Mouse (Mus musculus) forebrain, embryonic 12.5 days (tissue): ENCODE measurements around the gene Dcakd. TPM values are rescaled to one million over a fixed set of nuclear protein-coding genes. Genes with fewer than 3 reads are reported as not detected.

Experiments
- ATAC-seq: fragments of 200-750 bp; cut with Nextera tagmentation; 2 replicates; pipeline ENCODE4 v1.8.0; 2017; ENCODE audit warnings: moderate TSS enrichment; ENCODE audit not compliant: low FRiP score
- H3K27ac ChIP-seq: fragments of 300-500 bp; sonication (generic); 2 replicates; pipeline ENCODE4 v1.5.1; 2016; ENCODE audit warnings: mild to moderate bottlenecking
- H3K27me3 ChIP-seq: fragments of 300-500 bp; sonication (generic); 2 replicates; pipeline ENCODE4 v1.6.1; 2016; ENCODE audit warnings: mild to moderate bottlenecking
- H3K36me3 ChIP-seq: fragments of 300-500 bp; sonication (generic); replicated peaks from 2 replicates; pipeline ENCODE4 v1.6.1; 2016; ENCODE audit warnings: mild to moderate bottlenecking
- H3K4me1 ChIP-seq: fragments of 300-500 bp; sonication (generic); 2 replicates; pipeline ENCODE4 v1.6.1; 2016
- H3K4me2 ChIP-seq: fragments of 300-500 bp; sonication (generic); 2 replicates; pipeline ENCODE4 v1.6.1; 2016; ENCODE audit warnings: mild to moderate bottlenecking, moderate library complexity
- H3K4me3 ChIP-seq: fragments of 300-500 bp; sonication (generic); replicated peaks from 2 replicates; pipeline ENCODE4 v1.5.1; 2016; ENCODE audit warnings: mild to moderate bottlenecking
- H3K9ac ChIP-seq: fragments of 300-500 bp; sonication (generic); 2 replicates; pipeline ENCODE4 v1.6.1; 2016; ENCODE audit warnings: mild to moderate bottlenecking
- H3K9me3 ChIP-seq: fragments of 300-500 bp; sonication (generic); 2 replicates; pipeline ENCODE4 v1.6.1; 2016
- WGBS: fragments of 180-500 bp; shearing (Covaris S2); methylation state at CpG from one replicate; pipeline ENCODE4 v1.1.7; 2016; 5-methylcytosine and 5-hydroxymethylcytosine counted together
- polyA plus RNA-seq: library from polyadenylated mRNA; unstranded; fragments of >200 nt; fragmentation: Nextera tagmentation; extraction: Ambion mirVana; gene quantifications from 2 replicates; pipeline ENCODE4 v1.2.1, GENCODE M21; 2016

Gene Dcakd
- polyA plus RNA-seq, result 190 and 210 TPM in 2 replicates

DNA sequence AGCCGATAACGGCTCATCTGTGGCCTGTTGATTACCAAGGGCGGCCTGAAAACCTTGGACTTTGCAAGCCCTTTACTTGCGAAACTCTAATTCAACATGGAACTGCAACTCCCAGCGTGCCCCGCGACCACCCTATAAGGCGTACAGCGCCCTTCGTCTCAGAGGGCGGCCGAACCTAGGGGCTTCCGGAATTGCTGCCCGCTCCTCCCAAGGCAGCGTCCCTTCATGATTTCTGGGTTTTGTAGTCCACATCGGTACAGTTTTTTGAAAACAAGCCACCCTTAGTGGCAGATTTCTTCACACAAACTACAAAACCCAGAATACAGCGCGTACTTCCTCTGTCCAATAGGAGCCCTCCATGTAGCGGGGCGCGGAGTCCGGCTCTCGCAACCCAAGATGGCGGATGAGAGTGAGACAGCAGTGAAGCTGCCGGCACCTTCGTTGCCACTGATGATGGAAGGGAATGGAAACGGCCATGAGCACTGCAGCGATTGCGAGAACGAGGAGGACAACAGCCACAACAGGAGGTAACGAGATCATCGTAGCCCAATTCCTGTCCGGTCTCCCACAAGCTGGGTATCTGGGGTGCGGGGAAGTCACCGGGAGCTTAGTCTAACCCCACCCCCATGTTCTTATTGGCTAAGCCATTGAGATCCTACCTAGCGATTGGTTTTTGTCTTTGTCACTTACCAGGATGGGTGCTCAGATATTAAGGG lies at the start of gene Dcakd, which contains the start of gene Nmt1:
Dcakd (minus strand) TSS at position 158 of the 716 bp plus-strand sequence.
Nmt1 (plus strand) TSS at position 15 of the 716 bp plus-strand sequence.
- Histone ChIP-seq H3K4me3 (peak within 1 kb of the TSS; percentile 62), H3K9ac (peak within 1 kb of the TSS; percentile 65), H3K36me3 (peaks cover 16% of the 10 kb centered on the region), H3K4me2 (peak within 1 kb of the TSS; percentile 70), H3K27ac (peak within 1 kb of the TSS; percentile 65; the same call in 1 of the 2 replicates), H3K27me3 (no peaks in the 10 kb centered on the region), H3K4me1 (peaks cover 30% of the 10 kb centered on the region), H3K9me3 (no peaks in the 10 kb centered on the region)
- under 1% methylated on average over 36 of the region's 36 CpGs for WGBS
- ATAC-seq, result peak; percentile 99

DNA sequence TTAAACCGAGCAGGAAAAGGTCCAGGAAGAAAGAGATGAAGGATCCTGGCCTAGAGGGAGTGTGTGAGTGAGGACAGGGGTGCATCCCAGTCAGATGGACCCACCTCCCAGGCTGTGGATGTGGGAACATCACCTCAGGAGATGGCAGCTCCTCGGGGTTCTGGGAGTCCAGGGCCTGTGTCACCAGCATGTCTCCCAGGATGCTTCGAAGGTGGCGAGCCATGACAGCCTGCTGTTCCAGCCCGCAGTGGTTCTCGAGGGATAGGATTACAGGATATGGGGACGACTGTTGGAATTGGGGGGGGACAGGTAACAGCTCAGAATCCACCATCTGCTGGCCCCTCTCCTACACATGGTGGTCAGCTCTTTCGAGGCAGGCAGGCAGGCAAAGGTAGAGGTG lies 48.4 kb upstream of the Dcakd start:
- Histone ChIP-seq H3K4me1 (peaks cover 14% of the 10 kb centered on the region), H3K4me2 (no peak overlapping the region), H3K27me3 (peaks cover 41% of the 10 kb centered on the region), H3K9ac (0 out of 2 replicates have a peak overlapping the region, but pooled peaks have one; percentile 5), H3K27ac (no peak overlapping the region), H3K4me3 (no peak overlapping the region), H3K36me3 (no peaks in the 10 kb centered on the region), H3K9me3 (no peaks in the 10 kb centered on the region)
- no peak for ATAC-seq
- 89% methylated on average over 8 of the region's 8 CpGs for WGBS

DNA sequence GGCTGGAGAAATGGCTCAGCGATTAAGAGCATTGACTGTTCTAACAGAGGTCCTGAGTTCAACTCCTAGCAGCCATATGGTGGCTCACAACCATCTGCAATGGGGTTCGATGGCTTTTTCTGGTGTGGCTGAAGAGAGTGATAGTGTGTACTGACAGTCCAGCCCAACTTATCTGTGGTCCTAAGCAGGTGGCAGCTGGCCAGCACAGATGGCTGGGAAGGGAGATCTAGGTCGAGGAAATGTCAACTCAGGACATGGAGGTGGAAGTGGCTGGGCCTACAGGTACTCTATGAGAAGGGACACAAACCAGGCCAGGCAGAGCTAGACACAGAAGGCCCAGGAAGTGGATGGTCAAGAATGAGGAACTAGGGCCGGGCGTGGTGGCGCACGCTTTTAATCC lies 47.9 kb upstream of the Dcakd start:
- H3K9ac ChIP-seq, result no peak overlapping the region
- H3K4me1 ChIP-seq, result peaks cover 14% of the 10 kb centered on the region
- H3K4me3 ChIP-seq, result no peak overlapping the region
- H3K36me3 ChIP-seq, result no peaks in the 10 kb centered on the region
- 97% methylated on average over 7 of the region's 7 CpGs for WGBS
- no peak overlapping the region for H3K27ac ChIP-seq
- ATAC-seq, result no peak
- no peak overlapping the region for H3K4me2 ChIP-seq
- peaks cover 36% of the 10 kb centered on the region for H3K27me3 ChIP-seq
- H3K9me3 ChIP-seq, result no peaks in the 10 kb centered on the region

DNA sequence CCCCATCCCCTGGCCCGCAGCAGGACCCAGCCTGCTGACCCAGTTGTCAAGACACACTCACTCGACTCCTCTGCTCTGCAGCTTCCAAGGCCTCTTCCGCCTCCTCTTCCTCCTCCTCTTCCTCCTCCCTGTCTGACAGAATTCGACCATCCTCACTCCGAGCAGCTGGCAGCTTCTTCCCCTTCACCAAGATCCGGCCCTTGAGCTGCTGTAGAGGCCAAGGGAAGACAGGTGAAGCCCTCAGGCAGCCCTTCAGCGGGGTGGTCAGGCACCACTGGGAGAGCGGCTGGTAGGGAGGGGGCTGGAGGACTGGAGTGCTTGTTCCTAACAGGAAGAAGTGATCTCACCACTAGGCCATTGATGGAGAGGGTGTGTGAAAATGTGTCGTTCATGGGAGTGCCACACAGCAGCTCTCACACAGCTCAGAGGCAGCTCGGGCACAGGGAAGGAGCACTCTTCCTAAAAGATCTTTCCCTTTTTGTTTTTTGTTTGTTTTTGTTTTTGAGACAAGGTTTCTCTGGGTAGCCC lies 46.7 kb upstream of the Dcakd start:
- Histone ChIP-seq H3K27me3 (peaks cover 24% of the 10 kb centered on the region), H3K9me3 (no peaks in the 10 kb centered on the region), H3K9ac (no peak overlapping the region), H3K4me1 (peaks cover 7% of the 10 kb centered on the region), H3K27ac (0 out of 2 replicates have a peak overlapping the region, but pooled peaks have one; percentile 46), H3K4me2 (no peak overlapping the region), H3K36me3 (peaks cover 7% of the 10 kb centered on the region), H3K4me3 (no peak overlapping the region)
- ATAC-seq, result no peak
- 17% methylated on average over 10 of the region's 10 CpGs for WGBS

DNA sequence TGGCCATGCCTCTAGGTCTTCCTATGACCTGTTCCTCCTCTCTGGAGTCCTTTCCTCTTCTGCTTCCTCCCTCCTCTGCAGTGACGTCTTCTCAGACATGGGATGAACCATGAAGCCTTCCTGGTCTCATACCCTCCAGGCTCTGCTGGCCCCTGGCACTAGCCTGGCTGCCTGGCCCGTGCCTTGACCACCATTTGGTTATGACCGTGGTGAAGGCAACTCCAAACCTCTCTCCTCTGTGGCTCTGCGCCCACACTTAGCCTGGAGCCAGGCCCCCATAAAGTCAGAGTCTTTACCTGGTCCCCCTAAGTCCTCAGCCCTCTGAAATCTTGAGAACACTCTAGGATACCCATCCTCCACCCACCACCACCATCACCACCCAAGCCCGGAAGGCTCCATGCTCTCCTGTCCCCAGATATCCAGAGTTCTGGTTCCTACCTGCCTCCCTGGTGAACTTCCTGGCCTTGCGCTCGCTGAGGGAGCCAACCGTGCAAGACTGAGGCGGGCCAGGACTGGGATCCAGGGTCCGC lies 46.1 kb upstream of the Dcakd start:
- Histone ChIP-seq H3K9ac (no peak overlapping the region), H3K27me3 (peaks cover 17% of the 10 kb centered on the region), H3K36me3 (peaks cover 13% of the 10 kb centered on the region), H3K4me3 (no peak overlapping the region), H3K4me1 (peaks cover 7% of the 10 kb centered on the region), H3K4me2 (no peak overlapping the region), H3K27ac (no peak overlapping the region), H3K9me3 (no peaks in the 10 kb centered on the region)
- 63% methylated on average over 10 of the region's 10 CpGs for WGBS
- no peak for ATAC-seq

DNA sequence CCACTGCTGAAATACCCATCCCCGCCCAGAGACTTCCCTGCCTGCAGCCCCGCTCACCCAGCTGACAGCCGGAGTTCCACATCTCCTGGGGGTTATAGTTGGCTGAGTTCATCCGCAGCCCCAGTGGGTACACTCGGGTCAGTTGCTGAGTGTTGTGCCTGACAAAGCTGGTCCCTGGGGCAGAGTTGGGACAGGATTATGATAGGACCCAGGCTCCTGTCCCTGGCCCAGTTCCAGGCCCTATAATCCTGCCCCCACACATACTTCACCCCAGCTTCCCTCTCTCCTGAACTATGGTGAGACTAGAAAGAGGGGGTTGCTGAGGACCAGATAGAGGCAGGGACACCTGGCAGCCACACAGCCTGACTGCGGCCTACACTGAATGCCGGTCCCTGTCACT lies 45.5 kb upstream of the Dcakd start:
- Histone ChIP-seq H3K36me3 (peaks cover 18% of the 10 kb centered on the region), H3K4me1 (peaks cover 7% of the 10 kb centered on the region), H3K4me3 (no peak overlapping the region), H3K9ac (no peak overlapping the region), H3K9me3 (no peaks in the 10 kb centered on the region), H3K27ac (no peak overlapping the region), H3K27me3 (peaks cover 12% of the 10 kb centered on the region), H3K4me2 (no peak overlapping the region)
- no peak for ATAC-seq
- WGBS, result 87% methylated on average over 7 of the region's 7 CpGs

DNA sequence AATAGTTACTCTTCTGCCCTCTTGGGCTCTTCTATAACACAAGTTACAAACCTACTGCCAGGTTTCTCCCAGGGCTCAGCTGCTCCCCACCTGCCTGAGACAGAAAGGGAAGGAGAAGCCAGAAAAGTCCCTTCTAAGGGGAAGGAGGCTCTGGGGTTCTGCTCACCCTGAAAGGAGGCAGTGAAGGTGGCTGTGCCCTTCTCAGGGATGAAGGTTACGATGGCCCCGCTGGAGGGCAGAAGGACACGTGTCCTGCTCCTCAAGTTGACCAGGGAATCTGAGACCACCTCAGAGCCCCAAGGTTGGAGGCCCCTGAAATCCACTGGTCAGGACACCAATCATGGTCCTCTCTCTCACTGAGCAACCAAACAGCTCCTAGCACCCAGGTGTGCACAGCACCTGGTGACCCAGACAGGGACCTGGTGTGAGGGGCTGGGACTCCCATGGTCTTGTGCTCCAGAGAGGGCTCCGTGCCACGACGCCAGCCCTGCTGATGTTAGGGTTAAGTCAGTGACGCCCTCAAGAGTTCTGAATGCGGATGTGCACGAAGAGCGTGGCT lies 42.3 kb upstream of the Dcakd start:
- Histone ChIP-seq H3K4me2 (no peak overlapping the region), H3K27me3 (no peaks in the 10 kb centered on the region; the same call in 1 of the 2 replicates), H3K36me3 (peaks cover 51% of the 10 kb centered on the region), H3K9me3 (no peaks in the 10 kb centered on the region), H3K4me1 (peaks cover 7% of the 10 kb centered on the region), H3K4me3 (no peak overlapping the region), H3K27ac (no peak overlapping the region), H3K9ac (no peak overlapping the region)
- WGBS, result 92% methylated on average over 10 of the region's 10 CpGs
- no peak for ATAC-seq

DNA sequence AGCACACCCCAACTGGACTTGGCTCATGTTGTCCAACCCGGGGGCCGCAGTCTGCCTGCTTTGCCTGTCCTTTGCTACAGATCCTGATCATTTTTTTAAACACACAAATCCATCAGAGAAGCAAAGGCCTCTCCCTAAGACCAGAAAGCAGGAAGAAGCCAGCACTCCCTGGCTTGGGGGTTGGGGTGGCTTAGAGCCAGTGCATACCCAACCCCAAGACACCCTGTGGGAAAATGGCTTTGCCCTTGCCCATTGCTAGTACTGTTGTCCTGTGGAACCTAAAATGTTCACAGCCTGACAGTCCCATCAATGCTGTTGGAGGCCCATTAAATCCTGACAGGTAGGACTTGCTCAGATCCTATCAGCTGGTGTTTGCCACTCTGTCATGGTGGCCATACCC lies 41.6 kb upstream of the Dcakd start:
- Histone ChIP-seq H3K27me3 (no peaks in the 10 kb centered on the region; the same call in 1 of the 2 replicates), H3K36me3 (peaks cover 56% of the 10 kb centered on the region)
- 97% methylated on average over 2 of the region's 2 CpGs for WGBS

DNA sequence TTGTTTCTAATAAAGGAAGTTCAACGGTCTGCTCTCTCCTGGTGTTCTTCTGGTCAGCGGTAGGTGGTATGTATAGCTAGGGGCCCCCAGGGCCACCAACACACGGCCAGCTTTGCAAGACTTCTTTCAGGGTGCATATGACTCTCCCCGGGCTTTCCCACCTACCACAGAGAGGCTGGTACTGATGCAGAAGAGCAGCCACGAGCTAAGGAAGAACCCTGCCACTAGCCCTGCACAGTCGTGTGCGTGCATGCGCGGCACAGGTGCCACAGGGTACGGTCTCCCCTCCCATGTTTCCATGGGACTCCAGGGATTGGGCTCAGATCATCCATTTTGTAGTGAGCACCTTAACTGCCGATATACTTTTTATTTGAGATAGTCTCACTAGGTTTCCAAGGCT lies 40.8 kb upstream of the Dcakd start:
- Histone ChIP-seq H3K27ac (no peak overlapping the region), H3K9me3 (no peaks in the 10 kb centered on the region), H3K9ac (no peak overlapping the region), H3K4me1 (no peaks in the 10 kb centered on the region), H3K4me2 (no peak overlapping the region), H3K36me3 (peaks cover 64% of the 10 kb centered on the region), H3K27me3 (no peaks in the 10 kb centered on the region; the same call in 1 of the 2 replicates), H3K4me3 (no peak overlapping the region)
- no peak for ATAC-seq
- 92% methylated on average over 11 of the region's 11 CpGs for WGBS

More for the DNA sequence above, 41.6 kb upstream of the Dcakd start:
- H3K9ac ChIP-seq, result no peak overlapping the region
- no peak overlapping the region for H3K27ac ChIP-seq
- H3K4me2 ChIP-seq, result no peak overlapping the region
- H3K4me1 ChIP-seq, result peaks cover 4% of the 10 kb centered on the region
- H3K4me3 ChIP-seq, result no peak overlapping the region
- no peak for ATAC-seq
- H3K9me3 ChIP-seq, result no peaks in the 10 kb centered on the region

DNA sequence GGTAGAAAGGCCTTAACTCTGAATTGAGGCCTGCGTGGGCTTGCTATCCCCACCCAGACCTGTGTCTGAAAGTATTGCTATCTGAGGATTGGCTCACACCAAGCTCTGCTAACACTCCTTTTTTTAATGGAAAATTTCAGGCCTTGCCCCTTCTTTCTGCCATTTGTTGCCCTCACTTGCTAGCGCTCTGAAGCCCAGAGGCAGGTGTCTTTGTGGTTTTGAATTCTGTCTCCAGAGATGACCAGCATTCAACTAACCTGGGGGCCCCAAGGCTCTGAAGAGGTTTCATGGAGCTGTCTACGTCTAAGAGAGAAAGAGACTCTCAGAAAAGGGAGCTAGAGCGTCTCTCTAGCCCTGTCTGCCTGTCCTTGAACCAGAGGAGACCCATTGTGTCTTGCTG lies 40.1 kb upstream of the Dcakd start:
- Histone ChIP-seq H3K9me3 (no peaks in the 10 kb centered on the region), H3K4me1 (no peaks in the 10 kb centered on the region), H3K27ac (no peak overlapping the region), H3K36me3 (peaks cover 70% of the 10 kb centered on the region), H3K4me2 (no peak overlapping the region), H3K4me3 (no peak overlapping the region), H3K9ac (no peak overlapping the region), H3K27me3 (no peaks in the 10 kb centered on the region)
- no peak for ATAC-seq
- WGBS, result 89% methylated on average over 4 of the region's 4 CpGs

DNA sequence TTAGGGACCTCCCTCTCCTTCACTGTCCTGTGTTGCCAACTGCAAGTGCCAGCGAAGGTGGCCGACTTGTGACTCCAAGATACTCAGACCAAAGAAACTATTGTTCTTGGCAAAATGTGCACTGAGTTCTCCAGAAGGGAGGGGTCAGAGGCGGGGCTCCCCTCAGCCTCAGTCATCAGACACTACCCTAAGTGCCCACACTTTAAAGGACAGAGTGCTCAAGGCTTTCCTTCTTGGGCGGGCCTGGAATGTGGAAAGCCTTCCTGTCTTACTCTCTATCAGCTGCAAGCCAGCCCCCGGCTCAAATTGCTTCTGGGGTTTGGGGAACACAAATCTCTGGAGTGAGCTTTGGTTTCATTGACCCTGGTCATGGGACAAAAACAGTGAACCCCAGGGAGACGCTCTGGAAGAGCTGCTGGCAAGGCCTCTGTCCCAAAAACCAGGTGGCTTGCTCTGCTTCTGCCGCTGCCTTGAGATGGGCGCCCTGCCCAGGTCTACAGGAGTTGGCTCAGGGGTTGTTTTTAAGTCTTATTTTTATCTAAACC lies 39.4 kb upstream of the Dcakd start:
- no peak overlapping the region for H3K4me2 ChIP-seq
- H3K4me1 ChIP-seq, result no peaks in the 10 kb centered on the region
- no peak overlapping the region for H3K27ac ChIP-seq
- H3K36me3 ChIP-seq, result peaks cover 76% of the 10 kb centered on the region
- H3K27me3 ChIP-seq, result no peaks in the 10 kb centered on the region
- H3K9me3 ChIP-seq, result no peaks in the 10 kb centered on the region
- ATAC-seq, result no peak
- no peak overlapping the region for H3K9ac ChIP-seq
- H3K4me3 ChIP-seq, result no peak overlapping the region
- 87% methylated on average over 8 of the region's 8 CpGs for WGBS

DNA sequence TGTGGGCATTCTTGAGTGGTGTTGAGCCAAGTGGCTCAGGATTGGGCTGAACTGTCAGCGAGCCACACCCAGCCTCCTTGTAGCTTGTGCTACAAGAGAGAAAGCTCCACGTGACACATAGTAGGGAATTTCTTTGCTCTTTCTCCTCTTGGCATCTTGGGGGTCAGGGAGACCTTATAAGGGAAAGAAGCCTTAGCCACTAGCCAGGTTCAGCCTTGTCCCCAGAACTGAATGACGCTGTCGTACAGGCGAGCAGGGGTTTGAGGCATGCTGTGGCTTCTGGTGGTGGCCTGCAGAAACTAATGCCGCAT lies 38.9 kb upstream of the Dcakd start:
- no peak for ATAC-seq
- no peak overlapping the region for H3K27ac ChIP-seq

More for the DNA sequence above, 38.9 kb upstream of the Dcakd start:
- H3K9me3 ChIP-seq, result no peaks in the 10 kb centered on the region
- no peak overlapping the region for H3K9ac ChIP-seq
- H3K36me3 ChIP-seq, result peaks cover 81% of the 10 kb centered on the region
- H3K4me3 ChIP-seq, result no peak overlapping the region
- WGBS, result 93% methylated on average over 6 of the region's 6 CpGs
- H3K4me1 ChIP-seq, result no peaks in the 10 kb centered on the region
- no peaks in the 10 kb centered on the region for H3K27me3 ChIP-seq
- H3K4me2 ChIP-seq, result no peak overlapping the region
